Mouse (Mus musculus): ENCODE measurements around the gene Speg.

The Speg gene

GRCm38 (mm10) chr1:75460297-75460696 lies 85.2 kb downstream of the Speg start:
- no peak for DNase-seq (ENCODE audit: low spot score)

GRCm38 (mm10) chr1:75462636-75463035 lies 87.5 kb downstream of the Speg start:
- DNase-seq (ENCODE audit: low spot score): no peak

GRCm38 (mm10) chr1:75463652-75464204 lies 88.6 kb downstream of the Speg start:
- no peak for DNase-seq (ENCODE audit: low spot score)

DNA sequence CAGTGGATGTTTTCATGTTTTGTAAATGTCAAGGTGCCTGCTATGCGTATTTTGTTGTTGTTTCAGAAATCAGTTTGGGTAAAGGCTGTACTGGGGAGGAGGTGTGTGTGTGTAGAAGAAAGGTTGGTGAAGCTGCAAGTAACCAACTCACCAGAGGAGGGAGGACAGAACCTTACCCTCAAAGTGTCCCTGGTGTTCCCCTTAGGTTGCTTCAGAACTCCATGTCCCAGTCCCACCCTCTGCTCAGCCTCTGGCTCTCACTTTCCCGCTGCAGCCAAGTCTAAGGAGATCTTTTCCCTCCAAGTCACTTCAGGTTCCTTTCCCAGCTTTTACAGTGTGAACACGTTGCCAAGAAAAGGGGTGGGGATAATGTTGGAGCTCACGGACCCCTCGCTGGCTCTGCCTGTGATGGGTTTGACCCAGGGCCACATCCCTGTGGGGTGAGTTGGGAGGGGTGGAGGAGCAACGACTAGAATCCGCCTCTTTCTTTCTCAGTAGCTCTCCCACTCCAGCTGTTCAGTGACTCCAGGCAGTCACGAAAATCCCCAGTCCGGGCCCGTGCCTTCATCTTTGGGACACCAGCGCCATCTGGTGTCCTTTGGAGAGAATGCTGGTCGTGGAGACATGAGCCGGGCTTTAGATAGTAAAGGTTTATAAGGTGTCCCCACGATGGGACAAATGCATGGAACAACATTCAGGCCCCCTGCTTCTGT lies 92.3 kb downstream of the Speg start:
- DNase-seq (ENCODE audit: low spot score): peak; percentile 79

GRCm38 (mm10) chr1:75469287-75469825 lies 94.3 kb downstream of the Speg start:
- no peak for DNase-seq (ENCODE audit: low spot score)

- DNase-seq (ENCODE audit: low spot score): no peak
Observed at GRCm38 (mm10) chr1:75476441-75476840, 101.3 kb downstream of the Speg start.

DNA sequence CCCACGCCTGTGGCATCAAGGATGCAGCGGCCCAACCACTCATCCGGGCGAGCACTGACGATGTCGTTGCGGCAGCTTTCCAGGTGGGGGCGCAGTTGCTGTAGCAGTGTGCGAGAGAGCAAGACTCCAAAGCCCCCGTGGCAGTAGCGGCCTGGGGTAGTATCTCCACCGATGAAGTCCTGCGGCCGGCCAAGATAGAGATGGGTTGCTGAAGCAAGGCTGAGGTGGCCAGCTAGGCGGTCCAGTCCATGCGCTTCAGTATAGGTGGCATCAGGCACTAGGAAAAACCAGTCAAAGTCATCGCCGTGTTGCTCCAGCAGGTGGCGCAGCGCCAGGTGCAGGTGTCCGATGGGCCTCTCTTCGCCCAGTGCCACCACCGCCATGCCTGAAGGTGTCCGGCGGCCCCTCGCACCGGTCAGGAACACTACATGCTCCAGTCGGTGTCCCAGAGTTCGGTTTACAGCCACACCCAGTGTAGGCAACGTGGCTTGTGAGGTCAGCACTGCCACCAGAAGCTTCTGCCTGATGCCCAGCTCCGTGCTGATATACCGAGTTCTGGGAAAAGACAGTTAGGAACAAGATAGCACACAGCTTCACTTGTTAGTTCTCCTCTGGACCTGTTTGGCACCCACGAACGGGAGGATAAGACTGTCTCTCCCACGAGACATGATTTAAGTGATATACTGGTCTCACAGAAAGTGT lies 102.3 kb downstream of the Speg start:
- DNase-seq (ENCODE audit: low spot score): peak; percentile 76

DNA sequence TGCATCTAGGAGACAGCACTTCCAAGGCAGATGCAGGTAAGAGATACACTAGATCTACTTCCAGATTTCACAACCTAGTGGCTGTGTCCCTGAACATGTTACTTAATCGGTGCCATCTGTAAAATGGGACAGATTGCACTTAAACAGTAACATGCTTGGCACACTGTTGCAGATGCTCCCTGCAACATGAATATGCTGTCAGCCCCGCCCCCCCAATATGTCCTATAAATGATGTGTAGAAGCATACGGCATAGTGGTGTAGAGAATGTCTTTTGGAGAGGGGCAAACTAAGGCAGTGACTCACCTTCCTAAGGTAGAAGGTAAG lies 102.8 kb downstream of the Speg start:
- no peak for DNase-seq (ENCODE audit: low spot score)

GRCm38 (mm10) chr1:75478497-75478896 lies 103.4 kb downstream of the Speg start:
- no peak for DNase-seq (ENCODE audit: low spot score)

DNA sequence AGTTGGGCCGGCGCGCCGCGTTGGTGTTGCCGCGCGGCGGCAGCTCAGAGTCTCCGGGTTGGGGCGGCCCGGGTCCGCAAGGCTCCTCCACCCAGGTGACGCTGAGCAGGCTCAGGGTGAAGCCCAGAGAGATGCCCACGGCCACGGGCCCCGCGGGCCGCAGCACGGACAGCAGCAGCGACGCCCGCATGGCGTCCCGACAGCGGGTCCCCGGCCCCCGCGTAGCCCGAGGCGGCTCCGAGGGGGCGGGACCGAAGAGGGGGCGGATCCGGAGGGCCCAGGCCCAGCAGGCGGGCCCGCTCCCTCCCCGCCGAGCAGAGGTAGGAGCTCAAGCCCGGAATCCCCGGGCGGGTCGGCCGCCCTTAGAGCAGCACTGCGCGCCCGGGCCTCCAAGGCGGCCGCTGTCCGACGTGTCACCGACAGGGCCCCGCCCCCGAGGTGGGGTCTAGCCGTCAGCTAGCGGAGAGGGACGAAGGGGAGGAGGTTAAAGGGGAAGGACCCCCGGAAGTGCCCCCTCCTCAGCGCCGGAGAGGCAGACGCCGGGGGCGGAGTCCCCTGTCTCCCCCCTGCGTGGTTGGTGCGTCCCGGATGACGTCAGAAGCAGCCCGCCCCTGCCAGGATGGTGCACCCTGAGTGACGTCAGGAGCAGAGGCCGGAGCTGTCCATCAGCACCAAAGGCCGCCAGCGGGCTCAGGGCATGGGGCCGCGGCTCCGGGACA lies 104.0 kb downstream of the Speg start, which contains the start of the genes Chpf and Tmem198:
Gene Chpf, minus strand, starts transcription at position 392 of the 719 bp plus-strand sequence.
Gene Tmem198, plus strand, starts transcription at position 617 of the 719 bp plus-strand sequence.
- peak; percentile 97 for DNase-seq (ENCODE audit: low spot score)

GRCm38 (mm10) chr1:75479635-75479989 lies 104.5 kb downstream of the Speg start:
- DNase-seq (ENCODE audit: low spot score): no peak

DNA sequence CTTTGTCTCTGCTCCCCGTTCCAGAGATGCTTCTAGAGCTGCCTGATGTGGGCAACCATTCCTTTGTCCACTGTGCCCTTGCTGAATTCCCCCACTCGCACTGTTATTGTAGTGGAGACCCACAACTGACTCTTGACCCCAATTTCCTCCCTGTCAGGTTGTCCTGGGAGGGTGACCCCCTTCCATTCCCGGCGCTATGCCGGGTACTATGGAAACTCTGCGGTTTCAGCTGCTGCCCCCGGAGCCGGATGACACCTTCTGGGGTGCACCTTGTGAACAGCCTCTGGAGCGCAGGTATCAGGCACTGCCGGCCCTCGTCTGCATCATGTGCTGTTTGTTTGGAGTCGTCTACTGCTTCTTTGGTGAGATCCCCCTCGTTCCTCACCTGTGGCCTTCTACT lies 104.9 kb downstream of the Speg start:
- DNase-seq (ENCODE audit: low spot score): no peak

DNA sequence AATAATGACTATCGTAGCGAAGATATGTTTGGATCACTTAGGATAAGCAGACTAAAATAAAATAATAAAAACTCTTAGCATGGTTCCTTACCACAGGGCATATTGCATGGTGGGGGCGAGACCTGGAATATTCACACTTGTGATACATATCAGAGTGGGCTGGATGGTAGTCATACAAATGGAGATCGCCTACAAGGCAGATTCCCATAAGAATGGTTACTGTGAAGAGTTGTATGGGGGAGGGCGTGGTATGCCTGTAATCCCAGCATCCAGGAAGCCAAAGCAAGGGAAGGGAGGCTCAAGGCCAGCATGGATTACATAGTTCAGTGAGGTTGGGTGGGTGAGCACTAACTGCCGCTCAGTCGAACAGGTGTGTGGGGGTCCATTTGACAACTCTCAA lies 105.6 kb downstream of the Speg start:
- no peak for DNase-seq (ENCODE audit: low spot score)
